Mouse (Mus musculus): Measurements from ENCODE around the gene Syt1. TPM values are rescaled to one million over a fixed set of nuclear protein-coding genes. Genes with fewer than 3 reads are reported as not detected.

Gene Syt1
- total RNA-seq, 2 experiments from 2014 or later, result not detected

GRCm38 (mm10) chr10:108589355-108589754 lies 421.4 kb downstream of the Syt1 start:
- no peak for ATAC-seq (replicated peaks; ENCODE audit: low FRiP score, poor library complexity, severe bottlenecking)

GRCm38 (mm10) chr10:108588924-108589323 lies 421.9 kb downstream of the Syt1 start:
- no peak for ATAC-seq (replicated peaks; ENCODE audit: low FRiP score, poor library complexity, severe bottlenecking)

- ATAC-seq (replicated peaks; ENCODE audit: low FRiP score, poor library complexity, severe bottlenecking), result no peak
These were observed 427.1 kb downstream of the Syt1 start for GRCm38 (mm10) chr10:108583694-108584093.

GRCm38 (mm10) chr10:108582397-108582730 lies 428.4 kb downstream of the Syt1 start:
- peak; percentile 90 for ATAC-seq (replicated peaks; ENCODE audit: low FRiP score, poor library complexity, severe bottlenecking)

GRCm38 (mm10) chr10:108581555-108582396 lies 429.0 kb downstream of the Syt1 start:
- ATAC-seq (replicated peaks; ENCODE audit: low FRiP score, poor library complexity, severe bottlenecking), result no peak

- ATAC-seq (replicated peaks; ENCODE audit: low FRiP score, poor library complexity, severe bottlenecking), result no peak
These were observed 429.9 kb downstream of the Syt1 start for GRCm38 (mm10) chr10:108580786-108581420.

GRCm38 (mm10) chr10:108579396-108579795 lies 431.4 kb downstream of the Syt1 start:
- no peak for ATAC-seq (replicated peaks; ENCODE audit: low FRiP score, poor library complexity, severe bottlenecking)

GRCm38 (mm10) chr10:108577611-108578010 lies 433.2 kb downstream of the Syt1 start:
- ATAC-seq (replicated peaks; ENCODE audit: low FRiP score, poor library complexity, severe bottlenecking), result no peak

- no peak for ATAC-seq (replicated peaks; ENCODE audit: low FRiP score, poor library complexity, severe bottlenecking)
These were observed 438.0 kb downstream of the Syt1 start for GRCm38 (mm10) chr10:108572764-108573163.

- no peak for ATAC-seq (replicated peaks; ENCODE audit: low FRiP score, poor library complexity, severe bottlenecking)
These were observed 439.7 kb downstream of the Syt1 start for GRCm38 (mm10) chr10:108571104-108571503.

- ATAC-seq (replicated peaks; ENCODE audit: low FRiP score, poor library complexity, severe bottlenecking), result no peak
These were observed 441.1 kb downstream of the Syt1 start for GRCm38 (mm10) chr10:108569568-108570139.

- no peak for ATAC-seq (replicated peaks; ENCODE audit: low FRiP score, poor library complexity, severe bottlenecking)
These were observed 441.9 kb downstream of the Syt1 start for GRCm38 (mm10) chr10:108568925-108569324.

- no peak for ATAC-seq (replicated peaks; ENCODE audit: low FRiP score, poor library complexity, severe bottlenecking)
These were observed 442.6 kb downstream of the Syt1 start for GRCm38 (mm10) chr10:108568136-108568535.

- no peak for ATAC-seq (replicated peaks; ENCODE audit: low FRiP score, poor library complexity, severe bottlenecking)
These were observed 443.3 kb downstream of the Syt1 start for GRCm38 (mm10) chr10:108567456-108567855.

GRCm38 (mm10) chr10:108559607-108559908 lies 451.2 kb downstream of the Syt1 start:
- ATAC-seq (replicated peaks; ENCODE audit: low FRiP score, poor library complexity, severe bottlenecking), result no peak

GRCm38 (mm10) chr10:108558812-108559606 lies 451.8 kb downstream of the Syt1 start:
- no peak for ATAC-seq (replicated peaks; ENCODE audit: low FRiP score, poor library complexity, severe bottlenecking)

- ATAC-seq (replicated peaks; ENCODE audit: low FRiP score, poor library complexity, severe bottlenecking), result no peak
These were observed 458.2 kb downstream of the Syt1 start for GRCm38 (mm10) chr10:108552544-108552943.

- ATAC-seq (replicated peaks; ENCODE audit: low FRiP score, poor library complexity, severe bottlenecking), result no peak
These were observed 465.1 kb downstream of the Syt1 start for GRCm38 (mm10) chr10:108545715-108546114.

- no peak for ATAC-seq (replicated peaks; ENCODE audit: low FRiP score, poor library complexity, severe bottlenecking)
These were observed 469.2 kb downstream of the Syt1 start for GRCm38 (mm10) chr10:108541555-108541954.

GRCm38 (mm10) chr10:108538546-108538945 lies 472.2 kb downstream of the Syt1 start:
- ATAC-seq (replicated peaks; ENCODE audit: low FRiP score, poor library complexity, severe bottlenecking), result no peak

Measured in erythroblast, adult 5-6 weeks (primary cell).